Mouse (Mus musculus) midbrain, embryonic 12.5 days (tissue): ENCODE measurements at regions not wholly inside any gene's neighbourhood (a gene's known extent, or its start where the extent isn't known, plus 50 kb on each side); places are given as distances from the start of the nearest gene placed in this dataset.
A peak's percentile ranks its signal among the peaks of the same experiment; 100 is the strongest.

Experiments used
- ATAC-seq: fragments of 200-750 bp; cut with Nextera tagmentation; 2 replicates; pipeline ENCODE4 v1.8.0; 2017; ENCODE audit warnings: low read depth, moderate TSS enrichment, moderate library complexity; ENCODE audit not compliant: low FRiP score
- H3K27ac ChIP-seq: fragments of 300-500 bp; sonication (generic); replicated peaks from 2 replicates; pipeline ENCODE4 v1.5.1; 2016; ENCODE audit warnings: mild to moderate bottlenecking
- H3K27me3 ChIP-seq: fragments of 300-500 bp; sonication (generic); 2 replicates; pipeline ENCODE4 v1.6.1; 2016; ENCODE audit warnings: mild to moderate bottlenecking
- H3K36me3 ChIP-seq: fragments of 300-500 bp; sonication (generic); 2 replicates; pipeline ENCODE4 v1.6.1; 2016
- H3K4me1 ChIP-seq: fragments of 300-500 bp; sonication (generic); 2 replicates; pipeline ENCODE4 v1.6.1; 2016
- H3K4me2 ChIP-seq: fragments of 300-500 bp; sonication (generic); replicated peaks from 2 replicates; pipeline ENCODE4 v1.6.1; 2016; ENCODE audit warnings: mild to moderate bottlenecking, moderate library complexity
- H3K4me3 ChIP-seq: fragments of 300-500 bp; sonication (generic); 2 replicates; pipeline ENCODE4 v1.5.1; 2016; ENCODE audit warnings: mild to moderate bottlenecking
- H3K9ac ChIP-seq: fragments of 300-500 bp; sonication (generic); replicated peaks from 2 replicates; pipeline ENCODE4 v1.6.1; 2016; ENCODE audit warnings: mild to moderate bottlenecking, moderate library complexity
- H3K9me3 ChIP-seq: fragments of 300-500 bp; sonication (generic); 2 replicates; pipeline ENCODE4 v1.6.1; 2016; ENCODE audit warnings: mild to moderate bottlenecking
- WGBS: fragments of 180-500 bp; shearing (Covaris S2); methylation state at CpG from one replicate; pipeline ENCODE4 v1.1.7; 2016; 5-methylcytosine and 5-hydroxymethylcytosine counted together

- Histone ChIP-seq H3K27me3 (no peaks in the 10 kb centered on the region), H3K4me1 (no peaks in the 10 kb centered on the region), H3K9ac (no peak overlapping the region), H3K9me3 (no peaks in the 10 kb centered on the region), H3K4me3 (no peak overlapping the region), H3K27ac (no peak overlapping the region), H3K4me2 (no peak overlapping the region), H3K36me3 (no peaks in the 10 kb centered on the region)
- 74% methylated on average over 7 of the region's 7 CpGs for WGBS
- no peak for ATAC-seq
Observed at GRCm38 (mm10) chr10:67441243-67441642, 94.0 kb upstream of the Egr2 start.

GRCm38 (mm10) chr10:67448875-67449274 lies 86.4 kb upstream of the Egr2 start:
- H3K27me3 ChIP-seq, result no peaks in the 10 kb centered on the region
- ATAC-seq, result no peak
- no peak overlapping the region for H3K9ac ChIP-seq
- no peaks in the 10 kb centered on the region for H3K9me3 ChIP-seq
- H3K27ac ChIP-seq, result no peak overlapping the region
- 85% methylated on average over 6 of the region's 6 CpGs for WGBS
- no peaks in the 10 kb centered on the region for H3K4me1 ChIP-seq
- H3K4me2 ChIP-seq, result no peak overlapping the region
- H3K4me3 ChIP-seq, result no peak overlapping the region
- no peaks in the 10 kb centered on the region for H3K36me3 ChIP-seq

- no peak overlapping the region for H3K4me2 ChIP-seq
- H3K27me3 ChIP-seq, result no peaks in the 10 kb centered on the region
- H3K4me1 ChIP-seq, result 0 out of 2 replicates have a peak, but pooled peaks cover 3% of the 10 kb centered on the region
- no peak for ATAC-seq
- H3K9me3 ChIP-seq, result peaks cover 5% of the 10 kb centered on the region; the same call in 1 of the 2 replicates
- no peak overlapping the region for H3K27ac ChIP-seq
- no peaks in the 10 kb centered on the region for H3K36me3 ChIP-seq
- H3K9ac ChIP-seq, result no peak overlapping the region
- 20% methylated on average over 7 of the region's 7 CpGs for WGBS
- H3K4me3 ChIP-seq, result no peak overlapping the region
Observed at GRCm38 (mm10) chr10:67454149-67454548, 81.1 kb upstream of the Egr2 start.

- no peak for ATAC-seq
- Histone ChIP-seq H3K27me3 (no peaks in the 10 kb centered on the region), H3K4me2 (peak overlapping the region; percentile 21; the same call in 1 of the 2 replicates), H3K9me3 (peaks cover 5% of the 10 kb centered on the region; the same call in 1 of the 2 replicates), H3K4me3 (no peak overlapping the region), H3K9ac (no peak overlapping the region), H3K4me1 (0 out of 2 replicates have a peak, but pooled peaks cover 3% of the 10 kb centered on the region), H3K36me3 (no peaks in the 10 kb centered on the region), H3K27ac (no peak overlapping the region)
- 32% methylated on average over 22 of the region's 22 CpGs for WGBS
Observed at GRCm38 (mm10) chr10:67458447-67459272, 76.6 kb upstream of the Egr2 start.

- no peak for ATAC-seq
- Histone ChIP-seq H3K27me3 (no peaks in the 10 kb centered on the region), H3K9me3 (peaks cover 5% of the 10 kb centered on the region; the same call in 1 of the 2 replicates), H3K4me1 (no peaks in the 10 kb centered on the region), H3K9ac (no peak overlapping the region), H3K36me3 (no peaks in the 10 kb centered on the region), H3K4me2 (no peak overlapping the region), H3K27ac (no peak overlapping the region), H3K4me3 (no peak overlapping the region)
- WGBS, result 80% methylated on average over 1 of the region's 1 CpGs
Observed at GRCm38 (mm10) chr10:67461321-67461720, 74.0 kb upstream of the Egr2 start.

GRCm38 (mm10) chr10:67461862-67462261 lies 73.4 kb upstream of the Egr2 start:
- no peak overlapping the region for H3K4me3 ChIP-seq
- 36% methylated on average over 1 of the region's 1 CpGs for WGBS
- no peak overlapping the region for H3K27ac ChIP-seq
- H3K27me3 ChIP-seq, result no peaks in the 10 kb centered on the region
- no peaks in the 10 kb centered on the region for H3K36me3 ChIP-seq
- peaks cover 5% of the 10 kb centered on the region; the same call in 1 of the 2 replicates for H3K9me3 ChIP-seq
- H3K9ac ChIP-seq, result no peak overlapping the region
- ATAC-seq, result no peak
- no peak overlapping the region for H3K4me2 ChIP-seq
- no peaks in the 10 kb centered on the region for H3K4me1 ChIP-seq

GRCm38 (mm10) chr10:67468724-67469123 lies 66.6 kb upstream of the Egr2 start:
- H3K9ac ChIP-seq, result no peak overlapping the region
- WGBS, result 40% methylated on average over 8 of the region's 8 CpGs
- H3K27me3 ChIP-seq, result no peaks in the 10 kb centered on the region
- no peak overlapping the region for H3K27ac ChIP-seq
- no peak overlapping the region; the same call in 1 of the 2 replicates for H3K4me2 ChIP-seq
- no peak overlapping the region for H3K4me3 ChIP-seq
- H3K4me1 ChIP-seq, result peaks cover 7% of the 10 kb centered on the region; the same call in 1 of the 2 replicates
- H3K36me3 ChIP-seq, result no peaks in the 10 kb centered on the region
- H3K9me3 ChIP-seq, result no peaks in the 10 kb centered on the region
- no peak for ATAC-seq

- H3K27me3 ChIP-seq, result no peaks in the 10 kb centered on the region
- 91% methylated on average over 6 of the region's 6 CpGs for WGBS
- no peak overlapping the region for H3K9ac ChIP-seq
- H3K4me3 ChIP-seq, result no peak overlapping the region
- H3K4me1 ChIP-seq, result peaks cover 7% of the 10 kb centered on the region; the same call in 1 of the 2 replicates
- no peaks in the 10 kb centered on the region for H3K36me3 ChIP-seq
- ATAC-seq, result no peak
- no peak overlapping the region for H3K27ac ChIP-seq
- no peaks in the 10 kb centered on the region for H3K9me3 ChIP-seq
- H3K4me2 ChIP-seq, result no peak overlapping the region
Observed at GRCm38 (mm10) chr10:67473016-67473415, 62.3 kb upstream of the Egr2 start.

GRCm38 (mm10) chr10:67474336-67474735 lies 60.9 kb upstream of the Egr2 start:
- no peak overlapping the region for H3K4me3 ChIP-seq
- no peaks in the 10 kb centered on the region; the same call in 1 of the 2 replicates for H3K4me1 ChIP-seq
- no peaks in the 10 kb centered on the region for H3K27me3 ChIP-seq
- no peak for ATAC-seq
- no peak overlapping the region for H3K4me2 ChIP-seq
- H3K36me3 ChIP-seq, result no peaks in the 10 kb centered on the region
- H3K9me3 ChIP-seq, result no peaks in the 10 kb centered on the region
- 78% methylated on average over 2 of the region's 2 CpGs for WGBS
- H3K27ac ChIP-seq, result no peak overlapping the region
- no peak overlapping the region for H3K9ac ChIP-seq

GRCm38 (mm10) chr10:67482268-67482667 lies 53.0 kb upstream of the Egr2 start:
- no peaks in the 10 kb centered on the region for H3K36me3 ChIP-seq
- no peak for ATAC-seq
- no peak overlapping the region for H3K4me3 ChIP-seq
- H3K27me3 ChIP-seq, result no peaks in the 10 kb centered on the region
- WGBS, result 70% methylated on average over 14 of the region's 14 CpGs
- 0 out of 2 replicates have a peak, but pooled peaks cover 4% of the 10 kb centered on the region for H3K9me3 ChIP-seq
- H3K9ac ChIP-seq, result no peak overlapping the region
- no peak overlapping the region for H3K27ac ChIP-seq
- H3K4me2 ChIP-seq, result no peak overlapping the region
- H3K4me1 ChIP-seq, result no peaks in the 10 kb centered on the region; the same call in 1 of the 2 replicates

- Histone ChIP-seq H3K9me3 (0 out of 2 replicates have a peak, but pooled peaks cover 4% of the 10 kb centered on the region), H3K9ac (no peak overlapping the region), H3K27me3 (no peaks in the 10 kb centered on the region), H3K4me1 (no peaks in the 10 kb centered on the region; the same call in 1 of the 2 replicates), H3K36me3 (no peaks in the 10 kb centered on the region), H3K4me2 (no peak overlapping the region), H3K4me3 (no peak overlapping the region), H3K27ac (no peak overlapping the region)
- ATAC-seq, result no peak
- WGBS, result 84% methylated on average over 7 of the region's 7 CpGs
Observed at GRCm38 (mm10) chr10:67483371-67483770, 51.9 kb upstream of the Egr2 start.

- H3K9me3 ChIP-seq, result 0 out of 2 replicates have a peak, but pooled peaks cover 4% of the 10 kb centered on the region
- H3K36me3 ChIP-seq, result no peaks in the 10 kb centered on the region
- no peaks in the 10 kb centered on the region; the same call in 1 of the 2 replicates for H3K4me1 ChIP-seq
- H3K9ac ChIP-seq, result no peak overlapping the region
- no peak overlapping the region for H3K27ac ChIP-seq
- WGBS, result 85% methylated on average over 3 of the region's 3 CpGs
- no peak for ATAC-seq
- no peak overlapping the region for H3K4me2 ChIP-seq
- H3K4me3 ChIP-seq, result no peak overlapping the region
- H3K27me3 ChIP-seq, result no peaks in the 10 kb centered on the region
Observed at GRCm38 (mm10) chr10:67484091-67484745, 51.1 kb upstream of the Egr2 start.
